Mouse (Mus musculus) kidney, embryonic 15.5 days (tissue): ENCODE results near the gene Plch2. TPM values are rescaled to one million over a fixed set of nuclear protein-coding genes. Genes with fewer than 3 reads are reported as not detected.

Experiments
- ATAC-seq: fragments of 200-750 bp; cut with Nextera tagmentation; replicated peaks from 2 replicates; pipeline ENCODE4 v1.8.0; 2017; ENCODE audit warnings: moderate TSS enrichment; ENCODE audit not compliant: low FRiP score
- H3K27ac ChIP-seq: fragments of 300-500 bp; sonication (generic); 2 replicates; pipeline ENCODE4 v1.5.1; 2015; ENCODE audit warnings: mild to moderate bottlenecking, inconsistent platforms
- H3K27me3 ChIP-seq: fragments of 300-500 bp; sonication (generic); 2 replicates; pipeline ENCODE4 v1.6.1; 2015; ENCODE audit warnings: inconsistent platforms
- H3K36me3 ChIP-seq: fragments of 300-500 bp; sonication (generic); 2 replicates; pipeline ENCODE4 v1.6.1; 2015; ENCODE audit warnings: inconsistent platforms
- H3K4me1 ChIP-seq: fragments of 300-500 bp; sonication (generic); 2 replicates; pipeline ENCODE4 v1.6.1; 2015; ENCODE audit warnings: inconsistent platforms
- H3K4me2 ChIP-seq: fragments of 300-500 bp; sonication (generic); 2 replicates; pipeline ENCODE4 v1.6.1; 2015; ENCODE audit warnings: moderate library complexity, mild to moderate bottlenecking, inconsistent platforms
- H3K4me3 ChIP-seq: fragments of 300-500 bp; sonication (generic); replicated peaks from 2 replicates; pipeline ENCODE4 v1.5.1; 2015; ENCODE audit warnings: mild to moderate bottlenecking, inconsistent platforms
- H3K9ac ChIP-seq: fragments of 300-500 bp; sonication (generic); 2 replicates; pipeline ENCODE4 v1.6.1; 2015; ENCODE audit warnings: mild to moderate bottlenecking, inconsistent platforms
- H3K9me3 ChIP-seq: fragments of 300-500 bp; sonication (generic); replicated peaks from 2 replicates; pipeline ENCODE4 v1.6.1; 2016; ENCODE audit warnings: inconsistent platforms
- WGBS: fragments of 180-500 bp; shearing (Covaris S2); methylation state at CpG from one replicate; pipeline ENCODE4 v1.1.7; 2015; ENCODE audit warnings: mixed read lengths; 5-methylcytosine and 5-hydroxymethylcytosine counted together
- polyA plus RNA-seq: library from polyadenylated mRNA; unstranded; fragments of >200 nt; fragmentation: Nextera tagmentation; extraction: Ambion mirVana; gene quantifications from 2 replicates; pipeline ENCODE4 v1.2.1, GENCODE M21; 2015

Plch2 gene
- polyA plus RNA-seq = 2.6 TPM in 2 replicates

- ATAC-seq = no peak
- 53% methylated on average over 10 of the region's 10 CpGs for WGBS
- no peaks in the 10 kb centered on the region for H3K9me3 ChIP-seq
- peaks cover 15% of the 10 kb centered on the region; the same call in 1 of the 2 replicates for H3K4me1 ChIP-seq
- H3K4me2 ChIP-seq = no peak within 1 kb of the TSS
- H3K27me3 ChIP-seq = no peaks in the 10 kb centered on the region; the same call in 1 of the 2 replicates
- no peak within 1 kb of the TSS for H3K9ac ChIP-seq
- H3K27ac ChIP-seq = no peak within 1 kb of the TSS
- no peaks in the 10 kb centered on the region for H3K36me3 ChIP-seq
- no peak within 1 kb of the TSS for H3K4me3 ChIP-seq
These were observed at the start of gene Plch2 for GRCm38 (mm10) chr4:155056724-155057123. Gene Plch2 (minus strand): TSS chr4:155056784.

- ATAC-seq = no peak
- Histone ChIP-seq H3K4me2 (no peak overlapping the region), H3K27me3 (no peaks in the 10 kb centered on the region), H3K9ac (no peak overlapping the region), H3K4me1 (peaks cover 11% of the 10 kb centered on the region), H3K4me3 (no peak overlapping the region), H3K27ac (no peak overlapping the region), H3K9me3 (no peaks in the 10 kb centered on the region), H3K36me3 (peaks cover under 1% of the 10 kb centered on the region; the same call in 1 of the 2 replicates)
- WGBS = 78% methylated on average over 4 of the region's 4 CpGs
These were observed 42.0 kb upstream of the Plch2 start for GRCm38 (mm10) chr4:155098572-155098971.

GRCm38 (mm10) chr4:155097452-155097851 lies 40.9 kb upstream of the Plch2 start:
- no peak for ATAC-seq
- no peak overlapping the region for H3K9ac ChIP-seq
- H3K4me3 ChIP-seq = no peak overlapping the region
- no peak overlapping the region for H3K4me2 ChIP-seq
- no peaks in the 10 kb centered on the region for H3K27me3 ChIP-seq
- peaks cover 8% of the 10 kb centered on the region; the same call in 1 of the 2 replicates for H3K36me3 ChIP-seq
- peaks cover 11% of the 10 kb centered on the region for H3K4me1 ChIP-seq
- WGBS = 79% methylated on average over 6 of the region's 6 CpGs
- no peak overlapping the region for H3K27ac ChIP-seq
- H3K9me3 ChIP-seq = no peaks in the 10 kb centered on the region

GRCm38 (mm10) chr4:155095967-155096366 lies 39.4 kb upstream of the Plch2 start:
- H3K4me1 ChIP-seq = peaks cover 11% of the 10 kb centered on the region
- no peak overlapping the region; the same call in 1 of the 2 replicates for H3K27ac ChIP-seq
- H3K9me3 ChIP-seq = no peaks in the 10 kb centered on the region
- 67% methylated on average over 8 of the region's 8 CpGs for WGBS
- no peak overlapping the region for H3K9ac ChIP-seq
- H3K4me3 ChIP-seq = no peak overlapping the region
- no peak for ATAC-seq
- H3K27me3 ChIP-seq = no peaks in the 10 kb centered on the region
- H3K4me2 ChIP-seq = no peak overlapping the region
- peaks cover 8% of the 10 kb centered on the region; the same call in 1 of the 2 replicates for H3K36me3 ChIP-seq

- 41% methylated on average over 8 of the region's 8 CpGs for WGBS
- no peak overlapping the region for H3K9ac ChIP-seq
- H3K9me3 ChIP-seq = no peaks in the 10 kb centered on the region
- peaks cover 8% of the 10 kb centered on the region; the same call in 1 of the 2 replicates for H3K36me3 ChIP-seq
- H3K27me3 ChIP-seq = no peaks in the 10 kb centered on the region
- no peak overlapping the region for H3K4me2 ChIP-seq
- peaks cover 11% of the 10 kb centered on the region for H3K4me1 ChIP-seq
- H3K4me3 ChIP-seq = no peak overlapping the region
- H3K27ac ChIP-seq = peak overlapping the region; percentile 39
- peak; percentile 73 for ATAC-seq
These were observed 38.8 kb upstream of the Plch2 start for GRCm38 (mm10) chr4:155095238-155095900.

- Histone ChIP-seq H3K36me3 (peaks cover 8% of the 10 kb centered on the region; the same call in 1 of the 2 replicates), H3K4me1 (peaks cover 8% of the 10 kb centered on the region), H3K9ac (no peak overlapping the region), H3K4me2 (no peak overlapping the region), H3K27me3 (no peaks in the 10 kb centered on the region), H3K9me3 (no peaks in the 10 kb centered on the region), H3K4me3 (no peak overlapping the region), H3K27ac (no peak overlapping the region)
- peak; percentile 63 for ATAC-seq
- WGBS = 60% methylated on average over 3 of the region's 3 CpGs
These were observed 38.0 kb upstream of the Plch2 start for GRCm38 (mm10) chr4:155094565-155094964.

GRCm38 (mm10) chr4:155093431-155094149 lies 37.0 kb upstream of the Plch2 start:
- no peak overlapping the region for H3K4me2 ChIP-seq
- peaks cover 8% of the 10 kb centered on the region for H3K4me1 ChIP-seq
- H3K4me3 ChIP-seq = no peak overlapping the region
- H3K36me3 ChIP-seq = peaks cover 14% of the 10 kb centered on the region
- H3K9ac ChIP-seq = no peak overlapping the region
- ATAC-seq = no peak
- no peaks in the 10 kb centered on the region for H3K27me3 ChIP-seq
- no peak overlapping the region for H3K27ac ChIP-seq
- no peaks in the 10 kb centered on the region for H3K9me3 ChIP-seq
- 79% methylated on average over 7 of the region's 7 CpGs for WGBS

GRCm38 (mm10) chr4:155092718-155093430 lies 36.3 kb upstream of the Plch2 start:
- Histone ChIP-seq H3K9ac (no peak overlapping the region), H3K27me3 (no peaks in the 10 kb centered on the region), H3K36me3 (peaks cover 14% of the 10 kb centered on the region), H3K4me1 (peaks cover 8% of the 10 kb centered on the region), H3K4me3 (no peak overlapping the region), H3K4me2 (no peak overlapping the region), H3K27ac (no peak overlapping the region), H3K9me3 (no peaks in the 10 kb centered on the region)
- WGBS = 95% methylated on average over 19 of the region's 19 CpGs
- ATAC-seq = no peak

- ATAC-seq = no peak
- Histone ChIP-seq H3K4me3 (no peak overlapping the region), H3K9ac (no peak overlapping the region), H3K4me2 (no peak overlapping the region), H3K27ac (no peak overlapping the region), H3K36me3 (peaks cover 14% of the 10 kb centered on the region), H3K9me3 (no peaks in the 10 kb centered on the region), H3K4me1 (peaks cover 16% of the 10 kb centered on the region), H3K27me3 (no peaks in the 10 kb centered on the region)
- 92% methylated on average over 13 of the region's 13 CpGs for WGBS
These were observed 34.3 kb upstream of the Plch2 start for GRCm38 (mm10) chr4:155090688-155091449.

GRCm38 (mm10) chr4:155090147-155090546 lies 33.6 kb upstream of the Plch2 start:
- Histone ChIP-seq H3K4me1 (peaks cover 15% of the 10 kb centered on the region), H3K27ac (no peak overlapping the region), H3K4me2 (no peak overlapping the region), H3K27me3 (no peaks in the 10 kb centered on the region), H3K36me3 (peaks cover 14% of the 10 kb centered on the region), H3K9me3 (no peaks in the 10 kb centered on the region), H3K9ac (no peak overlapping the region), H3K4me3 (no peak overlapping the region)
- WGBS = 94% methylated on average over 4 of the region's 4 CpGs
- ATAC-seq = no peak

GRCm38 (mm10) chr4:155089241-155089640 lies 32.7 kb upstream of the Plch2 start:
- peaks cover 14% of the 10 kb centered on the region for H3K36me3 ChIP-seq
- H3K4me2 ChIP-seq = no peak overlapping the region
- no peak for ATAC-seq
- H3K27me3 ChIP-seq = no peaks in the 10 kb centered on the region
- no peak overlapping the region for H3K9ac ChIP-seq
- H3K4me1 ChIP-seq = peaks cover 24% of the 10 kb centered on the region
- H3K27ac ChIP-seq = no peak overlapping the region
- H3K9me3 ChIP-seq = no peaks in the 10 kb centered on the region
- H3K4me3 ChIP-seq = no peak overlapping the region
- 92% methylated on average over 5 of the region's 5 CpGs for WGBS
